Mouse (Mus musculus): ENCODE data around the gene Fam160a2.

DNA sequence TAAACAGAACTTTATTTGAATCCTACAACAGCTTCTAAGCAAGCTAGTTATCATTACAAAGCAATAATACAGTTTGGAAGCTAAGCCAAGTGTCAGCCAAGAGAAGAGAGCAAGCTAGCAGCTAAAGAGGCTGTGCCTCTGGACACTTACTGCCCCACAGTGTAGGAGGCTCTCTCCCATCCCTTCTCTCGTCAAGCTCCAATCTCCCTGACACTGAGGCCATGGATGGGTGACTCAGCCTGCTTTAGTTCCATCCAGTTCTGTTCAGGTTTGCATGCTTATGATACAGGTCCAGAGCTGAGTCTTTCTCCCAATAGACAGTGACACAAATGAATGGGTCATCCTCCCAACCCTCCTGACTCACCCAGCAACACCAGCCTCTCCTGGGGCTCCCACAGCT, 32.2 kb upstream of the Fam160a2 start:
- no peak for TF ChIP-seq CTCF (IDR thresholded peaks at IDR 0.05; ENCODE audit: low read depth)
- no peak for TF ChIP-seq EP300 (IDR thresholded peaks at IDR 0.05; ENCODE audit: low read depth)

Measured in heart, postnatal 0 days (tissue).